Mouse (Mus musculus) frontal cortex, adult (tissue): ENCODE data around the gene Taf5l.
"Not testable (repeated sequence)": the region's sequence is repeated elsewhere in the genome, so short reads cannot be mapped to it uniquely, and the experiment has no call there.

Experiments used
- ATAC-seq: cut with Nextera tagmentation; 2 replicates; pipeline ENCODE4 v1.9.2; 2017; ENCODE audit warnings: mild to moderate bottlenecking, moderate library complexity, mixed read lengths; ENCODE audit not compliant: low TSS enrichment

Taf5l gene

GRCm38 (mm10) chr8:124014299-124014698, 6.9 kb downstream of the Taf5l start:
- not testable (repeated sequence) for ATAC-seq

- no peak for ATAC-seq
Observed at GRCm38 (mm10) chr8:124011989-124012586, 9.1 kb downstream of the Taf5l start.

GRCm38 (mm10) chr8:124011580-124011979, 9.6 kb downstream of the Taf5l start:
- no peak for ATAC-seq

GRCm38 (mm10) chr8:124007829-124008228, 13.4 kb downstream of the Taf5l start:
- ATAC-seq: no peak

- ATAC-seq: no peak
Observed at GRCm38 (mm10) chr8:124002546-124003108, 18.6 kb downstream of the Taf5l start.

- no peak for ATAC-seq
Observed at GRCm38 (mm10) chr8:123999568-123999967, 21.6 kb downstream of the Taf5l start.

- ATAC-seq: no peak
Observed at GRCm38 (mm10) chr8:123993997-123994396, 27.2 kb downstream of the Taf5l start.

- ATAC-seq: no peak
Observed at GRCm38 (mm10) chr8:123993597-123993996, 27.6 kb downstream of the Taf5l start.

- ATAC-seq: no peak
Observed at GRCm38 (mm10) chr8:123992587-123992986, 28.6 kb downstream of the Taf5l start.

- no peak for ATAC-seq
Observed at GRCm38 (mm10) chr8:123990277-123991049, 30.7 kb downstream of the Taf5l start.

- ATAC-seq: no peak
Observed at GRCm38 (mm10) chr8:123989128-123989527, 32.1 kb downstream of the Taf5l start.

- ATAC-seq: no peak
Observed at GRCm38 (mm10) chr8:123988605-123989038, 32.6 kb downstream of the Taf5l start.

- peak; percentile 82 for ATAC-seq
Observed at GRCm38 (mm10) chr8:123982826-123983400, 38.3 kb downstream of the Taf5l start, which contains the start of gene Abcb10. Abcb10 (minus strand) TSS chr8:123983122.

GRCm38 (mm10) chr8:123982291-123982793, 38.9 kb downstream of the Taf5l start:
- ATAC-seq: peak; percentile 56

- ATAC-seq: peak; percentile 38; the same call in 1 of the 2 replicates
Observed at GRCm38 (mm10) chr8:123981674-123982073, 39.5 kb downstream of the Taf5l start.

GRCm38 (mm10) chr8:123980239-123980638, 41.0 kb downstream of the Taf5l start:
- no peak for ATAC-seq

- no peak for ATAC-seq
Observed at GRCm38 (mm10) chr8:123978926-123979325, 42.3 kb downstream of the Taf5l start.

GRCm38 (mm10) chr8:123978166-123978838, 42.9 kb downstream of the Taf5l start:
- ATAC-seq: no peak

GRCm38 (mm10) chr8:123977499-123977898, 43.7 kb downstream of the Taf5l start:
- ATAC-seq: no peak

GRCm38 (mm10) chr8:123973495-123973894, 47.7 kb downstream of the Taf5l start:
- no peak for ATAC-seq

- no peak for ATAC-seq
Observed at GRCm38 (mm10) chr8:123966896-123967295, 54.3 kb downstream of the Taf5l start.

- no peak for ATAC-seq
Observed at GRCm38 (mm10) chr8:123961371-123961770, 59.8 kb downstream of the Taf5l start.
